Mouse (Mus musculus): ENCODE measurements around the gene Vmn1r46. TPM values are rescaled to one million over a fixed set of nuclear protein-coding genes. Genes with fewer than 3 reads are reported as not detected.
"Not testable (repeated sequence)": the region's sequence is repeated elsewhere in the genome, so short reads cannot be mapped to it uniquely, and the experiment has no call there.

Vmn1r46 gene
- polyA plus RNA-seq (2016; fragmentation: Nextera tagmentation; extraction: Ambion mirVana): not detected in 2 replicates

- 63% methylated on average over 2 of the region's 2 CpGs for WGBS
- Histone ChIP-seq H3K4me1 (no peaks in the 10 kb centered on the region), H3K4me3 (no peak within 1 kb of the TSS), H3K27ac (no peak within 1 kb of the TSS), H3K4me2 (replicated peaks) (no peak within 1 kb of the TSS), H3K9me3 (no peaks in the 10 kb centered on the region), H3K27me3 (no peaks in the 10 kb centered on the region), H3K36me3 (no peaks in the 10 kb centered on the region), H3K9ac (no peak within 1 kb of the TSS)
- no peak for ATAC-seq (ENCODE audit: insufficient number of reproducible peaks, insufficient read depth, low FRiP score, low TSS enrichment)
Observed at GRCm38 (mm10) chr6:89969013-89969412, at the start of gene Vmn1r46. Gene Vmn1r46, plus strand, starts transcription at chr6:89969313.

- H3K9ac ChIP-seq; H3K9me3 ChIP-seq; H3K27ac ChIP-seq; H3K4me1 ChIP-seq; H3K27me3 ChIP-seq; H3K4me2 ChIP-seq (replicated peaks); ATAC-seq (ENCODE audit: insufficient number of reproducible peaks, insufficient read depth, low FRiP score, low TSS enrichment); H3K36me3 ChIP-seq; H3K4me3 ChIP-seq: not testable (repeated sequence)
- 89% methylated on average over 2 of the region's 2 CpGs for WGBS
Observed at GRCm38 (mm10) chr6:89940498-89940897, 28.6 kb upstream of the Vmn1r46 start, which contains the start of gene Vmn1r45. Gene Vmn1r45, minus strand, starts transcription at chr6:89940598.

- no peak overlapping the region for H3K27ac ChIP-seq
- H3K27me3 ChIP-seq: no peaks in the 10 kb centered on the region
- 80% methylated on average over 2 of the region's 2 CpGs for WGBS
- H3K9ac ChIP-seq: no peak overlapping the region
- no peak overlapping the region for H3K4me2 ChIP-seq (replicated peaks)
- no peak overlapping the region for H3K4me3 ChIP-seq
- H3K4me1 ChIP-seq: no peaks in the 10 kb centered on the region
- ATAC-seq (ENCODE audit: insufficient number of reproducible peaks, insufficient read depth, low FRiP score, low TSS enrichment): no peak
- H3K9me3 ChIP-seq: no peaks in the 10 kb centered on the region
- no peaks in the 10 kb centered on the region for H3K36me3 ChIP-seq
Observed at GRCm38 (mm10) chr6:89940926-89941325, 28.2 kb upstream of the Vmn1r46 start.

- 71% methylated on average over 2 of the region's 2 CpGs for WGBS
Observed at GRCm38 (mm10) chr6:89953556-89953955, 15.6 kb upstream of the Vmn1r46 start.

GRCm38 (mm10) chr6:89966341-89966740 lies 2.8 kb upstream of the Vmn1r46 start:
- Histone ChIP-seq H3K9me3 (no peaks in the 10 kb centered on the region), H3K27me3 (no peaks in the 10 kb centered on the region), H3K4me3 (no peak overlapping the region), H3K27ac (no peak overlapping the region), H3K4me2 (replicated peaks) (no peak overlapping the region), H3K9ac (no peak overlapping the region), H3K36me3 (no peaks in the 10 kb centered on the region), H3K4me1 (no peaks in the 10 kb centered on the region)
- no peak for ATAC-seq (ENCODE audit: insufficient number of reproducible peaks, insufficient read depth, low FRiP score, low TSS enrichment)

More at GRCm38 (mm10) chr6:89953556-89953955, 15.6 kb upstream of the Vmn1r46 start:
- Histone ChIP-seq H3K27me3 (no peaks in the 10 kb centered on the region), H3K36me3 (no peaks in the 10 kb centered on the region), H3K9ac (no peak overlapping the region), H3K4me2 (replicated peaks) (no peak overlapping the region), H3K27ac (no peak overlapping the region), H3K9me3 (no peaks in the 10 kb centered on the region), H3K4me3 (no peak overlapping the region), H3K4me1 (no peaks in the 10 kb centered on the region)
- no peak for ATAC-seq (ENCODE audit: insufficient number of reproducible peaks, insufficient read depth, low FRiP score, low TSS enrichment)

GRCm38 (mm10) chr6:89985989-89986388 lies 16.9 kb downstream of the Vmn1r46 start:
- Histone ChIP-seq H3K9ac (no peak overlapping the region), H3K4me2 (replicated peaks) (no peak overlapping the region), H3K9me3 (0 out of 2 replicates have a peak, but pooled peaks cover 4% of the 10 kb centered on the region), H3K36me3 (no peaks in the 10 kb centered on the region), H3K27ac (no peak overlapping the region), H3K27me3 (no peaks in the 10 kb centered on the region), H3K4me1 (no peaks in the 10 kb centered on the region), H3K4me3 (no peak overlapping the region)
- ATAC-seq (ENCODE audit: insufficient number of reproducible peaks, insufficient read depth, low FRiP score, low TSS enrichment): no peak
- 16% methylated on average over 1 of the region's 1 CpGs for WGBS

- WGBS: 89% methylated on average over 1 of the region's 1 CpGs
- not testable (repeated sequence) for H3K9me3 ChIP-seq; H3K4me3 ChIP-seq; H3K27me3 ChIP-seq; H3K4me2 ChIP-seq (replicated peaks); H3K27ac ChIP-seq; H3K4me1 ChIP-seq; H3K36me3 ChIP-seq; ATAC-seq (ENCODE audit: insufficient number of reproducible peaks, insufficient read depth, low FRiP score, low TSS enrichment); H3K9ac ChIP-seq
Observed at GRCm38 (mm10) chr6:90015847-90016246, 46.7 kb downstream of the Vmn1r46 start, which contains the start of gene Vmn1r47. Gene Vmn1r47, plus strand, starts transcription at chr6:90016147.

Other genes starting within 250 kb of the Vmn1r46 start
- not detected in 2 replicates for gene Vmn1r41, start 228.5 kb upstream of the Vmn1r46 start, polyA plus RNA-seq (2016; fragmentation: Nextera tagmentation; extraction: Ambion mirVana)
- not detected in 2 replicates for gene Vmn1r42, start 92.9 kb upstream of the Vmn1r46 start, polyA plus RNA-seq (2016; fragmentation: Nextera tagmentation; extraction: Ambion mirVana)
- not detected in 2 replicates for gene Vmn1r43, start 92.9 kb upstream of the Vmn1r46 start, polyA plus RNA-seq (2016; fragmentation: Nextera tagmentation; extraction: Ambion mirVana)
- gene Vmn1r44, start 85.7 kb upstream of the Vmn1r46 start, polyA plus RNA-seq (2016; fragmentation: Nextera tagmentation; extraction: Ambion mirVana): not detected in 2 replicates
- gene Vmn1r45, start 28.7 kb upstream of the Vmn1r46 start, polyA plus RNA-seq (2016; fragmentation: Nextera tagmentation; extraction: Ambion mirVana): not detected in 2 replicates
- not detected in 2 replicates for gene Vmn1r47, start 46.8 kb downstream of the Vmn1r46 start, polyA plus RNA-seq (2016; fragmentation: Nextera tagmentation; extraction: Ambion mirVana)
- not detected in 2 replicates for gene Vmn1r48, start 67.5 kb downstream of the Vmn1r46 start, polyA plus RNA-seq (2016; fragmentation: Nextera tagmentation; extraction: Ambion mirVana)
- not detected in 2 replicates for gene Vmn1r49, start 109.2 kb downstream of the Vmn1r46 start, polyA plus RNA-seq (2016; fragmentation: Nextera tagmentation; extraction: Ambion mirVana)
- not detected in 2 replicates for gene Vmn1r50, start 132.1 kb downstream of the Vmn1r46 start, polyA plus RNA-seq (2016; fragmentation: Nextera tagmentation; extraction: Ambion mirVana)
- not detected in 2 replicates for gene Vmn1r51, start 153.3 kb downstream of the Vmn1r46 start, polyA plus RNA-seq (2016; fragmentation: Nextera tagmentation; extraction: Ambion mirVana)
- gene Vmn1r52, start 205.5 kb downstream of the Vmn1r46 start, polyA plus RNA-seq (2016; fragmentation: Nextera tagmentation; extraction: Ambion mirVana): not detected in 2 replicates
- gene V1ra8, start 233.5 kb downstream of the Vmn1r46 start, polyA plus RNA-seq (2016; fragmentation: Nextera tagmentation; extraction: Ambion mirVana): not detected in 2 replicates

Data from embryonic facial prominence, embryonic 12.5 days (tissue).